Mouse (Mus musculus) thymus, adult 2 months (tissue): ENCODE measurements around the gene Cped1. TPM values are rescaled to one million over a fixed set of nuclear protein-coding genes. Genes with fewer than 3 reads are reported as not detected.

ENCODE experiments used
- DNase-seq: peaks from one replicate; pipeline ENCODE4 v3.0.0; 2021
- H3K27ac ChIP-seq: fragments of 200-500 bp; 2 replicates; pipeline ENCODE4 v1.5.1; 2012; ENCODE audit warnings: low read length, control low read depth; ENCODE audit not compliant: control insufficient read depth, insufficient read depth
- H3K27me3 ChIP-seq: fragments of 200-500 bp; 2 replicates; pipeline ENCODE4 v1.6.1; 2012; ENCODE audit warnings: mild to moderate bottlenecking, low read length, moderate library complexity, mixed read lengths; ENCODE audit not compliant: control insufficient read depth, insufficient read depth
- H3K36me3 ChIP-seq: fragments of 200-500 bp; 2 replicates; pipeline ENCODE4 v1.6.1; 2012; ENCODE audit warnings: mild to moderate bottlenecking, low read length, moderate library complexity; ENCODE audit not compliant: control insufficient read depth, insufficient read depth
- H3K4me1 ChIP-seq: fragments of 200-500 bp; replicated peaks from 2 replicates; pipeline ENCODE4 v1.6.1; 2012; ENCODE audit warnings: low read length; ENCODE audit not compliant: control insufficient read depth, insufficient read depth
- H3K4me3 ChIP-seq: fragments of 200-500 bp; 2 replicates; pipeline ENCODE4 v1.5.1; 2012; ENCODE audit warnings: mild to moderate bottlenecking, low read length, control low read depth, moderate library complexity; ENCODE audit not compliant: control insufficient read depth, insufficient read depth
- CTCF ChIP-seq: fragments of 200-500 bp; IDR thresholded peaks from 2 replicates; pipeline ENCODE4 v1.5.1; 2012; ENCODE audit warnings: mild to moderate bottlenecking, control low read depth, low read length, moderate library complexity, borderline replicate concordance; ENCODE audit not compliant: control insufficient read depth, poor library complexity, insufficient read depth; ENCODE audit errors: extremely low read depth
- POLR2A ChIP-seq: fragments of 200-500 bp; IDR thresholded peaks from 2 replicates; pipeline ENCODE4 v1.6.1; 2012; ENCODE audit warnings: mild to moderate bottlenecking, low read length, control low read depth, moderate library complexity; ENCODE audit not compliant: control insufficient read depth, poor library complexity, insufficient read depth; ENCODE audit errors: extremely low read depth
- WGBS: fragments of 180-500 bp; shearing (Covaris S2); methylation state at CpG from one replicate; pipeline ENCODE4 v1.1.7; 2018; 5-methylcytosine and 5-hydroxymethylcytosine counted together
- polyA plus RNA-seq: library from polyadenylated mRNA; depleted of rRNA; stranded (reverse); fragments of >200 nt; gene quantifications from 2 replicates; pipeline ENCODE4 v1.2.3, GENCODE M21; 2012

Gene Cped1
- polyA plus RNA-seq, 1 experiment: 1.7 TPM

DNA sequence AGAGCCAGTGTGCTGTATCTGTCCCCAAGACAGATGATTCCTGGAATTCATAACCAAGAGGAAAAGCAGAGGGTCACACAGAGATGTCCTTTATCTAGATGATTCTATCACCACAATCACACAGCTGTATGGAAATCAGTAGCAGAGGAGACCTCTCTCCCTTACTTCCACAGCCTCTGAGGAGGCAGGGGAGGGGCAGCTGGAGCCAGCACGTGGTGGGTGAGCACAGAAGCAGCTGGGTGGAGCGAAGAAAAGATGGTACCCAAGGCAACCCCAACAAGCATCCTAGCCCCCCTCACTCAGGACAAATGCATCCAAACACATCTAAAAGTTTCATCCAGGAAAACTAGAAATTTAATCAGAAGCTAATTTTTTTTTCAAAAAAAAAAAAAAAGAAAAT is 182.7 kb downstream of the Cped1 start:
- H3K27ac ChIP-seq: no peak overlapping the region
- no peaks in the 10 kb centered on the region for H3K4me1 ChIP-seq
- H3K36me3 ChIP-seq: no peaks in the 10 kb centered on the region
- DNase-seq: no peak
- H3K27me3 ChIP-seq: no peaks in the 10 kb centered on the region
- TF ChIP-seq POLR2A: no peak
- no peak for TF ChIP-seq CTCF
- WGBS: 76% methylated on average over 2 of the region's 2 CpGs
- H3K4me3 ChIP-seq: no peak overlapping the region

DNA sequence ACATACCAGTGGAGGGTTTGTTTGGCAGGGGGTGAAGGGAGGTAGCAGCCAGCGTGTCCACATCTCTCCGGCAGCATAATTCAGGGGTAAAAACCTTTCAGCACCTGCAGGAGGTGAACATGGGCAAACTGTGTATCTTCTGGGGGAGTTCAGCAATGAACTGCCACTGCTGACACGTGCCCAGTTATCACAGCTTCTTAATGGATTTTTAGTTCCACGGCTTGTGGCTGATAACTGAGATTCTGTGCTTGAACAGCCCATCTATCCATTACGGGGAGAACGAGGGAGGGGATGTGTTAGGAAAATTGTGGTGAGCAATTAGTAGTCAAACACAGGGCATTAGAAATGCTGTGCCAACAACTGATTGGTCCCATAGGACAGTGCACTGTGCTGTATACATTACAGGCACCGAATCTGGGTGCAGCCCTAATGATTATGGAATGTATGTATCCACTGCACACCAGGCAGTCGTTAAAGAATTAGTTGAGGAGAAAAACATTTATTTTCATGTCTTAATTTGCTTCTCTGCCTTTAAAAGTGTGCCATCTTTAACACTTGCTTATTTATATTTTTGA is 193.1 kb downstream of the Cped1 start:
- 96% methylated on average over 8 of the region's 8 CpGs for WGBS

DNA sequence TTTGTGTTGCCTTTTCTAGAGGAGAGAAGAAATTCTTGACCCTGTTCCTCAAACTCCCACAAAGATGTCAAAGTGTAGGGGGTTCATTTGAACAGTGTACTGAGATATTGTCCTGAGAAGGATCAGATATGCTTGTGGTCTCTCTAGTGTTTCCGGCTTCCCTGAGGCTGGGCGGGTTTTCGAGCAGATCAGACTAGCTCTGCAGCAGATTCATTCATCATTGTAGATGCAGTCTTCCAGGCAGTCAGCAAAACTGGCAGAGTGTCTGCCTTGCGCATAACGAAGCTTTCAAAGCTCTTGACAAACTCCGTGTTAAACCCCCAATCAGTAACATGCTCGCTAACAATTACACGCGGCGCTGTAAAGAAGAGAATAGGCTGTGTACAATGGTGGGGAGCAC is 194.6 kb downstream of the Cped1 start:
- Histone ChIP-seq H3K27ac (no peak overlapping the region), H3K27me3 (no peaks in the 10 kb centered on the region), H3K36me3 (no peaks in the 10 kb centered on the region), H3K4me3 (no peak overlapping the region), H3K4me1 (no peaks in the 10 kb centered on the region)
- peak; percentile 1 for DNase-seq
- TF ChIP-seq POLR2A: no peak
- TF ChIP-seq CTCF: no peak
- 61% methylated on average over 10 of the region's 10 CpGs for WGBS

More for the DNA sequence above, 193.1 kb downstream of the Cped1 start:
- no peak overlapping the region for H3K4me3 ChIP-seq
- no peak for TF ChIP-seq CTCF
- no peak for TF ChIP-seq POLR2A
- H3K27ac ChIP-seq: no peak overlapping the region
- no peak for DNase-seq
- no peaks in the 10 kb centered on the region for H3K4me1 ChIP-seq
- no peaks in the 10 kb centered on the region for H3K27me3 ChIP-seq
- no peaks in the 10 kb centered on the region for H3K36me3 ChIP-seq

DNA sequence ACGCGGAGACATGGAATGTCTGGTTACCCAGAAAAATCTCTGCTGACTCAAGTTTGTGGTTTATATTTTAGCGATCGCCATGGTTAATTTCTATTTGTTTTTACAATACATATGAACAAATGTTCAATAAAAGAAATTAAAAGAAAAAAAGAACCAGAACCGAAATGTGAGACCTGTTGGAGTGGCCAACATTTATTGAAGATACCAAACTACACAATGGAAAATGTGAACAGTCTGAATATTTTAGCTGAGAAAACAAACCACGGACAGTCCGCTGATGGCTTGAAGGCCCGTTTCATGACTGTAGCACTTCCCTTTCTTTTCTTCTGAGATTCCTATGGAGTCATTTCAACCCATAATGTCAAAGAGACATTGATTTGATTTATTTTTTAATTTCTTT is 201.3 kb downstream of the Cped1 start:
- Histone ChIP-seq H3K4me1 (no peaks in the 10 kb centered on the region), H3K27ac (no peak overlapping the region), H3K4me3 (no peak overlapping the region), H3K27me3 (no peaks in the 10 kb centered on the region), H3K36me3 (no peaks in the 10 kb centered on the region)
- WGBS: 94% methylated on average over 8 of the region's 8 CpGs
- TF ChIP-seq CTCF (no peak), POLR2A (no peak)
- no peak for DNase-seq

DNA sequence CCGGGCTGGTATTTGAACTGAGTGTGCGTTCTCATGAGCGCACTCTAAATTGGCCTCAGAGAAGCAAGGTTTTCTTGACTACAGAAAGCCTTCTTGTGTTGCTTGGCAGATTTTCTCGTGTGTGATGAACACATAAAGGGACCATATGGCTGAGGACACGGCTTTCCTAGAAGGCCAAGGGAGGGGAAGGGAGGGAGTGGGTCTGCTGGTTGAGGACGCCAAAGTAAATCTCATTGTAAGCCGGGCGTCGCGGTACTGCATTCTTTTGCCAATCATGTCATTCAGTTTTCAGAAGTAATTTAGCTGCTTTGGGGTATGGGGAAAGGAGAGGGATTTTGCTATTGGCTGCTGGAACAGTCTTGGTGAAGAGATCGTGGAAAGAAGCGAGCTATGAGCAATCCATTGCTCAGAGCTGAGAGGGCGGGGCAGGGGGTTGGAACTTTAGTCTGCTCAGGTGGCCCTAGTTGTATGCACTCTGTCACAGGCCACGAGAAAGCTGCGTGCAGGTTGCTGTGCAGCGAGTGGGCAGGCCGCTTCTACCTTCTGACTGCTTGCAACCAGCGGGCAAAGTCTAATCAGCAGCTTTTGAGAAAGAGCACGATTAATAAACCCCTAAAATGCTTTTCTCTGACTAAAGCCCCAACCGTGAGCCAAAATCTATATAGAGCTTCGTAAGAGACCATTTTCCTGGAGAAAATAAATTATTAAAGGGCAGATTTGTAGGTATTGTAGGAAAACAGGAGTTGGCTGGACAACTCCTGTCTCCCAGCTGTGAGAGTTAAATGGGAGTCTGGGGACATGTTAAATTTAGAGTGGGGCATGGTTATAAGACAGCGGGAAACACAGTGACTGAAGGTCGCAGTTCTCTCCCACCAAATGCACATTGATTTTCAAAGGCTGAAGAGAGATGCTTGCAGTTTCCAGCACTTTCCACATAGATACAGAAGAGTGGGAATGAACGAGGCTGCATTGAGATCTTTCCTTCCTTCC is 203.9 kb downstream of the Cped1 start:
- DNase-seq: no peak
- Histone ChIP-seq H3K4me3 (no peak overlapping the region), H3K27me3 (no peaks in the 10 kb centered on the region), H3K27ac (no peak overlapping the region), H3K4me1 (no peaks in the 10 kb centered on the region), H3K36me3 (no peaks in the 10 kb centered on the region)
- WGBS: 95% methylated on average over 24 of the region's 24 CpGs
- no peak for TF ChIP-seq POLR2A
- no peak for TF ChIP-seq CTCF

DNA sequence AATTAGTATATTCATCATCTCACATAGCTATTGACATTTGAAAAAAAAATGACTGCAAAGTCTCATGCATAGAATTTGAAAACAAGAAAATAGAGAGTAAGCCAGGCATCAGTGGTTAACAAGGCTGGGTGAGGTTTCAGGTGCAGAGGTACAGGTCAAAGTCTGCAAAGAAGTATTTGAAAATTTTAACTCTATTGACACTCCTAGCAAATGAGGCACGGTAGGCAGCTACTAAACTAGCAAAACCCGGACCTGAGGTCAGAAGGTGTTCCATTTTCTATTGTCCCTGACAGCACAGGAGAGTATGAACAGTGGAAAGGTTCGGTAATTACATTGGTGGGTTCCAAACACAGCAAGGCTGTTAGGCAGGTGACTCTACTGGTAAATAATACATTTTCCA is 212.9 kb downstream of the Cped1 start:
- Histone ChIP-seq H3K27me3 (no peaks in the 10 kb centered on the region), H3K36me3 (no peaks in the 10 kb centered on the region), H3K27ac (no peak overlapping the region), H3K4me1 (no peaks in the 10 kb centered on the region), H3K4me3 (no peak overlapping the region)
- 93% methylated on average over 3 of the region's 3 CpGs for WGBS
- no peak for DNase-seq
- TF ChIP-seq POLR2A (no peak), CTCF (no peak)
